15 mouse cellular contexts compared by ENCODE assay signal in genomic region chr6:30552628-30553027, GRCm38 (mm10). TPM values are rescaled to one million over a fixed set of nuclear protein-coding genes. Genes with fewer than 3 reads are reported as not detected.
DNase-seq lines count a peak whose midpoint lies in the region; ATAC-seq and TF ChIP-seq lines count a peak whose summit lies in the region.
"Had no signal": no experiment of that assay in that cellular context is flagged by ENCODE, and none has a peak within 500 bp of the region (broad histone marks: within the 10 kb centered on the region; RNA-seq: fewer than 3 reads in every experiment).

No protein-coding gene starts in this region.

- peaks cover 34% of the 10 kb centered on the region for H3K4me1 ChIP-seq in heart, embryonic 15.5 days (replicated peaks)
- H3K4me1 ChIP-seq in heart, adult 2 months (ENCODE audit: control insufficient read depth, insufficient read depth, low read length): no peaks in the 10 kb centered on the region; the same call in 1 of the 2 replicates
- peaks cover 45% of the 10 kb centered on the region for H3K4me1 ChIP-seq in neural tube, embryonic 13.5 days (replicated peaks)
- peaks cover 7% of the 10 kb centered on the region for H3K4me1 ChIP-seq in hindbrain, postnatal 0 days (ENCODE audit: insufficient read depth, low read length)
- H3K4me1 ChIP-seq in neural tube, embryonic 14.5 days (ENCODE audit: control insufficient read depth, insufficient read depth, low read length): peaks cover 16% of the 10 kb centered on the region

- H3K9ac ChIP-seq in heart, embryonic 15.5 days: no peak overlapping the region
- H3K9ac ChIP-seq in heart, adult 2 months (ENCODE audit: low read depth, low read length): no peak overlapping the region
- H3K9ac ChIP-seq in neural tube, embryonic 13.5 days: peak overlapping the region; percentile 39; the same call in 1 of the 2 replicates
- peak overlapping the region; percentile 43; the same call in 1 of the 2 replicates for H3K9ac ChIP-seq in hindbrain, postnatal 0 days (replicated peaks; ENCODE audit: low read length)
- no peak overlapping the region for H3K9ac ChIP-seq in neural tube, embryonic 14.5 days (replicated peaks; ENCODE audit: low read depth, low read length)

- H3K9me3 ChIP-seq in heart, embryonic 15.5 days (replicated peaks): no peaks in the 10 kb centered on the region
- H3K9me3 ChIP-seq in neural tube, embryonic 13.5 days: no peaks in the 10 kb centered on the region
- H3K9me3 ChIP-seq in hindbrain, postnatal 0 days (ENCODE audit: low read length): no peaks in the 10 kb centered on the region
- 0 out of 2 replicates have a peak, but pooled peaks cover 3% of the 10 kb centered on the region for H3K9me3 ChIP-seq in neural tube, embryonic 14.5 days (ENCODE audit: control insufficient read depth, low read length)

- H3K27ac ChIP-seq in heart, embryonic 15.5 days: peak overlapping the region; percentile 46; the same call in 1 of the 2 replicates
- H3K27ac ChIP-seq in heart, adult 2 months: no peak overlapping the region
- H3K27ac ChIP-seq in neural tube, embryonic 13.5 days (replicated peaks): peak overlapping the region; percentile 46; the same call in 1 of the 2 replicates
- H3K27ac ChIP-seq in hindbrain, postnatal 0 days: no peak overlapping the region; the same call in 1 of the 2 replicates
- H3K27ac ChIP-seq in neural tube, embryonic 14.5 days (ENCODE audit: low read depth, low read length): no peak overlapping the region

- TF ChIP-seq POLR2A in heart, adult 2 months (IDR thresholded peaks at IDR 0.05; ENCODE audit: insufficient read depth, low read depth, low read length): no peak

- no peak for TF ChIP-seq CTCF in heart, adult 2 months (IDR thresholded peaks at IDR 0.05)
- TF ChIP-seq CTCF in hindbrain, postnatal 0 days (IDR thresholded peaks at IDR 0.05; ENCODE audit: low read depth): no peak

- no peaks in the 10 kb centered on the region for H3K27me3 ChIP-seq in heart, embryonic 15.5 days
- no peaks in the 10 kb centered on the region for H3K27me3 ChIP-seq in heart, adult 2 months (ENCODE audit: control insufficient read depth, insufficient read depth, low read length)
- no peaks in the 10 kb centered on the region for H3K27me3 ChIP-seq in neural tube, embryonic 13.5 days
- H3K27me3 ChIP-seq in hindbrain, postnatal 0 days (ENCODE audit: insufficient read depth, low read length): no peaks in the 10 kb centered on the region
- no peaks in the 10 kb centered on the region for H3K27me3 ChIP-seq in neural tube, embryonic 14.5 days (ENCODE audit: control insufficient read depth, insufficient read depth, low read length)
- H3K27me3 ChIP-seq: Patski had no signal

- H3K36me3 ChIP-seq in heart, embryonic 15.5 days: no peaks in the 10 kb centered on the region
- no peaks in the 10 kb centered on the region for H3K36me3 ChIP-seq in heart, adult 2 months (ENCODE audit: control insufficient read depth, insufficient read depth, low read length)
- H3K36me3 ChIP-seq in neural tube, embryonic 13.5 days: no peaks in the 10 kb centered on the region
- H3K36me3 ChIP-seq in hindbrain, postnatal 0 days (ENCODE audit: insufficient read depth, low read length): no peaks in the 10 kb centered on the region
- no peaks in the 10 kb centered on the region for H3K36me3 ChIP-seq in neural tube, embryonic 14.5 days (ENCODE audit: control insufficient read depth, insufficient read depth, low read length)

- DNase-seq in heart, adult 2 months: no peak
- no peak for DNase-seq in neural tube, embryonic 10.5 days (ENCODE audit: extremely low spot score, low spot score)
- DNase-seq in hindbrain, postnatal 0 days (ENCODE audit: low spot score): no peak
- DNase-seq in urinary bladder, postnatal 25 days (ENCODE audit: low spot score): no peak
- DNase-seq in left cerebral cortex, adult 9 months (ENCODE audit: low spot score in 2 of 2): no peak
- DNase-seq: adrenal gland, postnatal 25 days; B cell, adult 2 months; kidney, adult 8-10 months had no signal

- no peaks in the 10 kb centered on the region for H3K79me2 ChIP-seq in heart, adult 2 months (replicated peaks; ENCODE audit: control insufficient read depth, insufficient read depth, low read length)

- TF ChIP-seq EP300 in heart, adult 2 months (IDR thresholded peaks at IDR 0.05; ENCODE audit: insufficient read depth, low read depth, low read length): no peak

- ATAC-seq in heart, embryonic 15.5 days (replicated peaks; ENCODE audit: insufficient number of reproducible peaks, insufficient read depth, low FRiP score, low read depth): no peak
- no peak for ATAC-seq in neural tube, embryonic 13.5 days (ENCODE audit: low read depth)
- peak; percentile 15; the same call in 1 of the 2 replicates for ATAC-seq in hindbrain, postnatal 0 days
- no peak for ATAC-seq in neural tube, embryonic 14.5 days (ENCODE audit: low read depth)
- ATAC-seq: Patski had no signal

- no peak overlapping the region for H3K4me3 ChIP-seq in heart, embryonic 15.5 days
- no peak overlapping the region for H3K4me3 ChIP-seq in heart, adult 2 months
- no peak overlapping the region for H3K4me3 ChIP-seq in neural tube, embryonic 13.5 days
- H3K4me3 ChIP-seq in hindbrain, postnatal 0 days (ENCODE audit: low read length): no peak overlapping the region
- H3K4me3 ChIP-seq in neural tube, embryonic 14.5 days (ENCODE audit: low read depth, low read length): no peak overlapping the region

- WGBS in heart, embryonic 15.5 days: 56% methylated on average over 6 of the region's 6 CpGs
- 55% methylated on average over 6 of the region's 6 CpGs for WGBS in heart, adult 2 months
- 47% methylated on average over 6 of the region's 6 CpGs for WGBS in neural tube, embryonic 13.5 days
- WGBS in hindbrain, postnatal 0 days: 42% methylated on average over 6 of the region's 6 CpGs
- WGBS in neural tube, embryonic 14.5 days: 49% methylated on average over 6 of the region's 6 CpGs

- no peak overlapping the region for H3K4me2 ChIP-seq in heart, embryonic 15.5 days
- peak overlapping the region; percentile 53; the same call in 1 of the 2 replicates for H3K4me2 ChIP-seq in neural tube, embryonic 13.5 days
- H3K4me2 ChIP-seq in hindbrain, postnatal 0 days (ENCODE audit: low read depth, low read length): peak overlapping the region; percentile 54
- H3K4me2 ChIP-seq in neural tube, embryonic 14.5 days (ENCODE audit: low read depth, low read length): peak overlapping the region; percentile 40; the same call in 1 of the 2 replicates

- intact Hi-C loops in heart, adult 2 months (cut with DNase I): no loop called here

RNA-seq across cellular contexts. Expression of gene Cpa2, which starts 11.2 kb away (rescaled TPM):
- polyA plus RNA-seq in heart, embryonic 15.5 days (2015; fragmentation: Nextera tagmentation; extraction: Ambion mirVana): 2.1 and 3.9 TPM in 2 replicates
- total RNA-seq in heart, adult 2 months (2021): not detected
- polyA plus RNA-seq in heart, adult 2 months (2012; rRNA removed): 0.12 TPM in 1 of 2 replicates, not detected in the other
- polyA plus RNA-seq in neural tube, embryonic 13.5 days (2015; fragmentation: Nextera tagmentation; extraction: Ambion mirVana): 6.2 and 7.8 TPM in 2 replicates
- 6.2 and 8.1 TPM in 2 replicates for total RNA-seq in hindbrain, postnatal 0 days (2014; rRNA removed)
- polyA plus RNA-seq in hindbrain, postnatal 0 days (2015; fragmentation: Nextera tagmentation; extraction: Ambion mirVana): 14.9 and 15.7 TPM in 2 replicates
- polyA plus RNA-seq in neural tube, embryonic 14.5 days (2014; fragmentation: Nextera tagmentation; extraction: Ambion mirVana): 5.1 and 10.6 TPM in 2 replicates
- total RNA-seq: megakaryocyte-erythroid progenitor cell, adult 5-6 weeks had no signal
- polyA plus RNA-seq: Patski had no signal

RNA-seq across cellular contexts. Expression of gene Cpa4, which starts 15.5 kb away (rescaled TPM):
- 1.6 and 2.4 TPM in 2 replicates for polyA plus RNA-seq in heart, embryonic 15.5 days (2015; fragmentation: Nextera tagmentation; extraction: Ambion mirVana)
- total RNA-seq in heart, adult 2 months (2021): not detected
- not detected in 2 replicates for polyA plus RNA-seq in heart, adult 2 months (2012; rRNA removed)
- polyA plus RNA-seq in neural tube, embryonic 13.5 days (2015; fragmentation: Nextera tagmentation; extraction: Ambion mirVana): 0.59 and 0.87 TPM in 2 replicates
- 0.11 and 0.16 TPM in 2 replicates for total RNA-seq in hindbrain, postnatal 0 days (2014; rRNA removed)
- polyA plus RNA-seq in hindbrain, postnatal 0 days (2015; fragmentation: Nextera tagmentation; extraction: Ambion mirVana): 0.45 and 0.53 TPM in 2 replicates
- 0.71 and 0.90 TPM in 2 replicates for polyA plus RNA-seq in neural tube, embryonic 14.5 days (2014; fragmentation: Nextera tagmentation; extraction: Ambion mirVana)
- total RNA-seq: megakaryocyte-erythroid progenitor cell, adult 5-6 weeks had no signal
- polyA plus RNA-seq: gonadal fat pad, adult 2 months; Patski had no signal

RNA-seq across cellular contexts. Expression of gene Ssmem1, which starts 43.0 kb away (rescaled TPM):
- polyA plus RNA-seq in heart, embryonic 15.5 days (2015; fragmentation: Nextera tagmentation; extraction: Ambion mirVana): 0.14 TPM in 1 of 2 replicates, not detected in the other
- total RNA-seq in heart, adult 2 months (2021): not detected
- polyA plus RNA-seq in heart, adult 2 months (2012; rRNA removed): 0.16 TPM in 1 of 2 replicates, not detected in the other
- polyA plus RNA-seq in neural tube, embryonic 13.5 days (2015; fragmentation: Nextera tagmentation; extraction: Ambion mirVana): not detected in 2 replicates
- total RNA-seq in hindbrain, postnatal 0 days (2014; rRNA removed): 0.26 TPM in 1 of 2 replicates, not detected in the other
- 0.18 and 0.39 TPM in 2 replicates for polyA plus RNA-seq in hindbrain, postnatal 0 days (2015; fragmentation: Nextera tagmentation; extraction: Ambion mirVana)
- 0.35 TPM in 1 of 2 replicates, not detected in the other for polyA plus RNA-seq in neural tube, embryonic 14.5 days (2014; fragmentation: Nextera tagmentation; extraction: Ambion mirVana)
- total RNA-seq: megakaryocyte-erythroid progenitor cell, adult 5-6 weeks had no signal

RNA-seq across cellular contexts. Expression of gene Tmem209, which starts 43.0 kb away (rescaled TPM):
- 19.8 and 26.5 TPM in 2 replicates for polyA plus RNA-seq in heart, embryonic 15.5 days (2015; fragmentation: Nextera tagmentation; extraction: Ambion mirVana)
- total RNA-seq in heart, adult 2 months (2021): 1 to 10 TPM; 6.3 to 7.5 TPM
- polyA plus RNA-seq in heart, adult 2 months (2012; rRNA removed): 15.9 and 32.9 TPM in 2 replicates
- polyA plus RNA-seq in neural tube, embryonic 13.5 days (2015; fragmentation: Nextera tagmentation; extraction: Ambion mirVana): 28.3 and 28.4 TPM in 2 replicates
- total RNA-seq in hindbrain, postnatal 0 days (2014; rRNA removed): 35.3 and 50.0 TPM in 2 replicates
- 23.2 and 25.0 TPM in 2 replicates for polyA plus RNA-seq in hindbrain, postnatal 0 days (2015; fragmentation: Nextera tagmentation; extraction: Ambion mirVana)
- 28.9 and 30.9 TPM in 2 replicates for polyA plus RNA-seq in neural tube, embryonic 14.5 days (2014; fragmentation: Nextera tagmentation; extraction: Ambion mirVana)

RNA-seq across cellular contexts. Expression of gene Cpa5, which starts 58.2 kb away (rescaled TPM):
- 0.32 and 0.58 TPM in 2 replicates for polyA plus RNA-seq in heart, embryonic 15.5 days (2015; fragmentation: Nextera tagmentation; extraction: Ambion mirVana)
- total RNA-seq in heart, adult 2 months (2021): not detected
- not detected in 2 replicates for polyA plus RNA-seq in heart, adult 2 months (2012; rRNA removed)
- polyA plus RNA-seq in neural tube, embryonic 13.5 days (2015; fragmentation: Nextera tagmentation; extraction: Ambion mirVana): not detected in 2 replicates
- not detected in 2 replicates for total RNA-seq in hindbrain, postnatal 0 days (2014; rRNA removed)
- 0.14 TPM in 1 of 2 replicates, not detected in the other for polyA plus RNA-seq in hindbrain, postnatal 0 days (2015; fragmentation: Nextera tagmentation; extraction: Ambion mirVana)
- not detected in 2 replicates for polyA plus RNA-seq in neural tube, embryonic 14.5 days (2014; fragmentation: Nextera tagmentation; extraction: Ambion mirVana)
- total RNA-seq: adrenal gland, postnatal 25 days; left cerebral cortex, postnatal 25 days; megakaryocyte-erythroid progenitor cell, adult 5-6 weeks had no signal

Comparison
In these comparisons a context has a peak if more than half of its experiments do, and no peak if none do; other contexts are left out.
1. H3K27ac ChIP-seq: peak in heart, embryonic 15.5 days (single experiment) and neural tube, embryonic 13.5 days (single experiment); none in heart, adult 2 months (single experiment), hindbrain, postnatal 0 days (single experiment) and neural tube, embryonic 14.5 days (single experiment).
2. H3K9ac ChIP-seq: peak in neural tube, embryonic 13.5 days (single experiment) and hindbrain, postnatal 0 days (single experiment); none in heart, embryonic 15.5 days (single experiment), heart, adult 2 months (single experiment) and neural tube, embryonic 14.5 days (single experiment).